In the genomic region with DNA sequence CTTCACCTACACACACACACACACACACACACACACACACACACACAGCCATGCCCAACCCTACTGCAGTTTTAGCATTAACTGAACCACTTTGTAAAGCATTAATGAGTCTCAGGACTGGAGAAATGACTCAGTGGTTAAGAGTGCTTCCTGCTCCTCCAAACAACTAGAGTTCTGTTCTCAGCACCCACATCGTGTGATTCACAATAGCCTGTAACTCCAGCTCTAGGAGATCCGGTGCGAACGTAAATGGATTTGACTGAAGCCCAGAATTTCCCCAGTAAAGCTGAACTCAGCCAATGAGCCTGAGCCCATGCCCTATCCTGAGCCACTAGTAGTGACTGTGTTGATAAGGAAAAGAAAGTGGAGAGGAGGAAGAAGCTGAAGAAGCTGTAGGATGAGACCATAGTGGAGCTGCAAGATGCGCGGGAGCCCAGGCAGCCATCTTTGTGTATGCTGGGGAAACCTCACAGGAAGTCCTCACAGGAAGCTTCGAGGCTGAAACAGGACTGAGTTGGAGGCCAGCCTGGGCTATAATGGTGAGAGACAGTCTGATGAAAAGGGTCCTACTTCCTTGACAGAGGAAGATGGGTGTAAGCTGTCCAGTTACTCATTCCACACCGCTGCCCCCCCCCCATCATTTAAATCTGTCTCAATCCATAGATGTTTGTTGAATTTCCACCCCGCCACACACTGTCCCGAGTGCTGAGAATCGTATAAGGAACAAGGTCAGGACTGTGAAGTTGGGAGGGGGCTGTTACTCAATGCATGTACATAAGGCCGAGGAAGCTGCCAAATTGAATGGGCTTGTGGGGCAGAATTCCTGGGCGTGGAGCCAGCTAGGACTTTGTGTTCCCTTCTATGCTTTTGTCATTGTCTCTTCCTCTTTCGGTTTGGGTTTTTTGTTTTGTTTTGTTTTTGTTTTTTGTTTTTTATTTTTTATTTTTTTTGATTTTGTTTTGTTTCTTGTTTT, we compare ENCODE assay signal across 9 mouse cellular contexts. TPM values are rescaled to one million over a fixed set of nuclear protein-coding genes. Genes with fewer than 3 reads are reported as not detected.
DNase-seq lines count a peak whose midpoint lies in the region; ATAC-seq and TF ChIP-seq lines count a peak whose summit lies in the region.
"Had no signal": no experiment of that assay in that cellular context is flagged by ENCODE, and none has a peak within 500 bp of the region (broad histone marks: within the 10 kb centered on the region; RNA-seq: fewer than 3 reads in every experiment).

No protein-coding gene starts in this region.

- H3K4me3 ChIP-seq in embryonic facial prominence, embryonic 14.5 days (ENCODE audit: low read depth, low read length) = no peak overlapping the region
- H3K4me3 ChIP-seq in embryonic facial prominence, embryonic 10.5 days = no peak overlapping the region
- no peak overlapping the region for H3K4me3 ChIP-seq in midbrain, postnatal 0 days (ENCODE audit: low read depth, low read length)
- H3K4me3 ChIP-seq in midbrain, embryonic 13.5 days (replicated peaks) = no peak overlapping the region
- H3K4me3 ChIP-seq in limb, embryonic 10.5 days = no peak overlapping the region
- H3K4me3 ChIP-seq: embryonic facial prominence, embryonic 13.5 days had no signal

- WGBS in embryonic facial prominence, embryonic 14.5 days = 74% methylated on average over 14 of the region's 14 CpGs
- 86% methylated on average over 14 of the region's 14 CpGs for WGBS in embryonic facial prominence, embryonic 10.5 days
- 70% methylated on average over 14 of the region's 14 CpGs for WGBS in midbrain, postnatal 0 days
- 75% methylated on average over 14 of the region's 14 CpGs for WGBS in midbrain, embryonic 13.5 days
- WGBS in limb, embryonic 10.5 days = 87% methylated on average over 14 of the region's 14 CpGs

- peak; percentile 84 for DNase-seq in embryonic facial prominence, embryonic 14.5 days (ENCODE audit: low spot score)
- no peak for DNase-seq in embryonic facial prominence, embryonic 10.5 days (ENCODE audit: low spot score)
- DNase-seq in midbrain, postnatal 0 days (ENCODE audit: low spot score) = peak; percentile 74
- DNase-seq in gastrocnemius, postnatal 25 days = peak; percentile 44
- DNase-seq in monocyte, adult 2 months (ENCODE audit: low read depth in 1 of 2, low spot score in 2 of 2) = peak; percentile 67 to 73
- DNase-seq in limb, embryonic 10.5 days (ENCODE audit: low spot score) = no peak

- no peaks in the 10 kb centered on the region for H3K27me3 ChIP-seq in embryonic facial prominence, embryonic 14.5 days (replicated peaks; ENCODE audit: control insufficient read depth, insufficient read depth, low read length)
- H3K27me3 ChIP-seq in embryonic facial prominence, embryonic 10.5 days (replicated peaks; ENCODE audit: low read depth, poor library complexity, severe bottlenecking) = no peaks in the 10 kb centered on the region
- no peaks in the 10 kb centered on the region for H3K27me3 ChIP-seq in midbrain, postnatal 0 days (ENCODE audit: insufficient read depth, low read length)
- no peaks in the 10 kb centered on the region for H3K27me3 ChIP-seq in midbrain, embryonic 13.5 days
- no peaks in the 10 kb centered on the region for H3K27me3 ChIP-seq in limb, embryonic 10.5 days (ENCODE audit: low read depth, poor library complexity, severe bottlenecking)
- H3K27me3 ChIP-seq: embryonic facial prominence, embryonic 13.5 days had no signal

- no peak for TF ChIP-seq CTCF in midbrain, postnatal 0 days (IDR thresholded peaks at IDR 0.05)

- no peaks in the 10 kb centered on the region for H3K4me1 ChIP-seq in embryonic facial prominence, embryonic 14.5 days (ENCODE audit: control insufficient read depth, insufficient read depth, low read length)
- no peaks in the 10 kb centered on the region for H3K4me1 ChIP-seq in embryonic facial prominence, embryonic 10.5 days
- H3K4me1 ChIP-seq in midbrain, postnatal 0 days (ENCODE audit: insufficient read depth, low read length) = no peaks in the 10 kb centered on the region
- H3K4me1 ChIP-seq in midbrain, embryonic 13.5 days (replicated peaks) = peaks cover 9% of the 10 kb centered on the region; the same call in 1 of the 2 replicates
- no peaks in the 10 kb centered on the region for H3K4me1 ChIP-seq in limb, embryonic 10.5 days

- no peaks in the 10 kb centered on the region for H3K9me3 ChIP-seq in embryonic facial prominence, embryonic 14.5 days (ENCODE audit: control insufficient read depth, low read length)
- H3K9me3 ChIP-seq in embryonic facial prominence, embryonic 10.5 days = no peaks in the 10 kb centered on the region; the same call in 1 of the 2 replicates
- H3K9me3 ChIP-seq in midbrain, postnatal 0 days (ENCODE audit: low read length) = no peaks in the 10 kb centered on the region
- H3K9me3 ChIP-seq in midbrain, embryonic 13.5 days = peaks cover 5% of the 10 kb centered on the region; the same call in 1 of the 2 replicates
- H3K9me3 ChIP-seq in limb, embryonic 10.5 days (replicated peaks) = no peaks in the 10 kb centered on the region
- H3K9me3 ChIP-seq: embryonic facial prominence, embryonic 13.5 days had no signal

- no peaks in the 10 kb centered on the region for H3K36me3 ChIP-seq in embryonic facial prominence, embryonic 14.5 days (ENCODE audit: control insufficient read depth, insufficient read depth, low read length)
- H3K36me3 ChIP-seq in embryonic facial prominence, embryonic 10.5 days (replicated peaks) = no peaks in the 10 kb centered on the region
- H3K36me3 ChIP-seq in midbrain, postnatal 0 days (ENCODE audit: insufficient read depth, low read length) = no peaks in the 10 kb centered on the region
- no peaks in the 10 kb centered on the region for H3K36me3 ChIP-seq in midbrain, embryonic 13.5 days
- no peaks in the 10 kb centered on the region for H3K36me3 ChIP-seq in limb, embryonic 10.5 days
- H3K36me3 ChIP-seq: embryonic facial prominence, embryonic 13.5 days had no signal

- no peak overlapping the region for H3K27ac ChIP-seq in embryonic facial prominence, embryonic 14.5 days (replicated peaks; ENCODE audit: low read depth, low read length)
- H3K27ac ChIP-seq in embryonic facial prominence, embryonic 10.5 days (replicated peaks) = no peak overlapping the region
- H3K27ac ChIP-seq in midbrain, postnatal 0 days (ENCODE audit: low read depth, low read length) = no peak overlapping the region
- no peak overlapping the region for H3K27ac ChIP-seq in midbrain, embryonic 13.5 days
- H3K27ac ChIP-seq in limb, embryonic 10.5 days = no peak overlapping the region
- H3K27ac ChIP-seq: embryonic facial prominence, embryonic 13.5 days had no signal

- H3K9ac ChIP-seq in embryonic facial prominence, embryonic 14.5 days (ENCODE audit: low read depth, low read length) = no peak overlapping the region
- H3K9ac ChIP-seq in midbrain, postnatal 0 days (replicated peaks; ENCODE audit: low read length, poor library complexity, severe bottlenecking) = no peak overlapping the region
- no peak overlapping the region for H3K9ac ChIP-seq in midbrain, embryonic 13.5 days (replicated peaks)
- H3K9ac ChIP-seq: embryonic facial prominence, embryonic 13.5 days had no signal

- H3K4me2 ChIP-seq in embryonic facial prominence, embryonic 14.5 days (ENCODE audit: low read depth, low read length) = no peak overlapping the region
- no peak overlapping the region for H3K4me2 ChIP-seq in midbrain, postnatal 0 days (ENCODE audit: low read depth, low read length, poor library complexity, severe bottlenecking)
- H3K4me2 ChIP-seq in midbrain, embryonic 13.5 days (replicated peaks) = no peak overlapping the region
- H3K4me2 ChIP-seq: embryonic facial prominence, embryonic 13.5 days had no signal

- no peak for ATAC-seq in embryonic facial prominence, embryonic 14.5 days (ENCODE audit: low read depth)
- ATAC-seq in midbrain, postnatal 0 days (ENCODE audit: low FRiP score) = no peak
- ATAC-seq in midbrain, embryonic 13.5 days = no peak
- ATAC-seq in cerebellum, adult (ENCODE audit: insufficient number of reproducible peaks, low FRiP score, low TSS enrichment) = no peak

RNA-seq across cellular contexts. Expression of a gene that starts 8.2 kb away (rescaled TPM):
- 39.3 and 44.3 TPM in 2 replicates for polyA plus RNA-seq in embryonic facial prominence, embryonic 14.5 days (2014; fragmentation: Nextera tagmentation; extraction: Ambion mirVana)
- polyA plus RNA-seq in embryonic facial prominence, embryonic 10.5 days (2016; fragmentation: Nextera tagmentation; extraction: Ambion mirVana) = 42.9 and 46.8 TPM in 2 replicates
- 13.9 and 31.9 TPM in 2 replicates for total RNA-seq in midbrain, postnatal 0 days (2014; rRNA removed)
- polyA plus RNA-seq in midbrain, postnatal 0 days (2015; fragmentation: Nextera tagmentation; extraction: Ambion mirVana) = 10.8 and 12.8 TPM in 2 replicates
- polyA plus RNA-seq in midbrain, embryonic 13.5 days (2015; fragmentation: Nextera tagmentation; extraction: Ambion mirVana) = 42.4 and 46.1 TPM in 2 replicates
- 10 to 100 TPM; 31.7 to 35.8 TPM for total RNA-seq in gastrocnemius, postnatal 25 days (2021)
- polyA plus RNA-seq in limb, embryonic 10.5 days (2016; fragmentation: Nextera tagmentation; extraction: Ambion mirVana) = 40.3 and 44.9 TPM in 2 replicates

RNA-seq across cellular contexts. Expression of a gene that starts 54.5 kb away (rescaled TPM):
- 8.7 and 10.9 TPM in 2 replicates for polyA plus RNA-seq in embryonic facial prominence, embryonic 14.5 days (2014; fragmentation: Nextera tagmentation; extraction: Ambion mirVana)
- polyA plus RNA-seq in embryonic facial prominence, embryonic 10.5 days (2016; fragmentation: Nextera tagmentation; extraction: Ambion mirVana) = 0.39 and 0.45 TPM in 2 replicates
- total RNA-seq in midbrain, postnatal 0 days (2014; rRNA removed) = 3.9 and 11.3 TPM in 2 replicates
- 0.44 and 0.67 TPM in 2 replicates for polyA plus RNA-seq in midbrain, postnatal 0 days (2015; fragmentation: Nextera tagmentation; extraction: Ambion mirVana)
- 0.41 and 0.47 TPM in 2 replicates for polyA plus RNA-seq in midbrain, embryonic 13.5 days (2015; fragmentation: Nextera tagmentation; extraction: Ambion mirVana)
- total RNA-seq in gastrocnemius, postnatal 25 days (2021) = 10 to 100 TPM in 1 of 2 experiments, 1 to 10 TPM in 1; 2.1 to 19.6 TPM
- polyA plus RNA-seq in limb, embryonic 10.5 days (2016; fragmentation: Nextera tagmentation; extraction: Ambion mirVana) = 0.25 and 0.40 TPM in 2 replicates

Comparison
In these comparisons a context has a peak if more than half of its experiments do, and no peak if none do; other contexts are left out.
1. DNase-seq: peak in embryonic facial prominence, embryonic 14.5 days (single experiment), midbrain, postnatal 0 days (single experiment), gastrocnemius, postnatal 25 days (single experiment) and monocyte, adult 2 months (2 of 2); none in embryonic facial prominence, embryonic 10.5 days (single experiment) and limb, embryonic 10.5 days (single experiment).